8 mouse cellular contexts compared by ENCODE assay signal in genomic region chr13:25055873-25056667, GRCm38 (mm10). TPM values are rescaled to one million over a fixed set of nuclear protein-coding genes. Genes with fewer than 3 reads are reported as not detected.
DNase-seq lines count a peak whose midpoint lies in the region; ATAC-seq lines count a peak whose summit lies in the region.

Gene Dcdc2a (plus strand): TSS chr13:25056004.

- H3K4me1 ChIP-seq in lung, embryonic 16.5 days (replicated peaks; ENCODE audit: control insufficient read depth, insufficient read depth, low read length) = peaks cover 3% of the 10 kb centered on the region; the same call in 1 of the 2 replicates

- H3K27me3 ChIP-seq in lung, embryonic 16.5 days (ENCODE audit: control insufficient read depth, insufficient read depth, low read depth, low read length) = peaks cover 24% of the 10 kb centered on the region

- no peaks in the 10 kb centered on the region for H3K9me3 ChIP-seq in lung, embryonic 16.5 days (ENCODE audit: control insufficient read depth, low read length)

- H3K4me2 ChIP-seq in lung, embryonic 16.5 days (ENCODE audit: low read depth, low read length) = peak within 1 kb of the TSS; percentile 85

- no peak within 1 kb of the TSS for H3K27ac ChIP-seq in lung, embryonic 16.5 days (ENCODE audit: low read length)

- no peaks in the 10 kb centered on the region for H3K36me3 ChIP-seq in lung, embryonic 16.5 days (ENCODE audit: control insufficient read depth, insufficient read depth, low read length)

- 4% methylated on average over 63 of the region's 63 CpGs for WGBS in lung, embryonic 16.5 days

- H3K9ac ChIP-seq in lung, embryonic 16.5 days (ENCODE audit: low read length) = peak within 1 kb of the TSS; percentile 33

- H3K4me3 ChIP-seq in lung, embryonic 16.5 days (ENCODE audit: low read length) = peak within 1 kb of the TSS; percentile 53

- peak; percentile 9 to 17 for DNase-seq in left cerebral cortex, adult 18-20 months (ENCODE audit: low spot score in 2 of 2)
- no peak for DNase-seq in left cerebral cortex, adult 11 months (ENCODE audit: low spot score)
- peak; percentile 17 to 29 for DNase-seq in cerebellum, postnatal 25 days
- peak; percentile 80 for DNase-seq in kidney, postnatal 14 days
- DNase-seq in right cerebral cortex, adult 2 months (ENCODE audit: low spot score in 2 of 2) = peak; percentile 6 to 23
- no peak for DNase-seq in ovary, adult 18-20 months (ENCODE audit: low spot score)

- ATAC-seq in granulocyte monocyte progenitor cell, adult 5-6 weeks (replicated peaks; ENCODE audit: poor library complexity, severe bottlenecking) = peak; percentile 38
- peak; percentile 68 for ATAC-seq in lung, embryonic 16.5 days (ENCODE audit: low read depth)

RNA-seq across cellular contexts. Expression of gene Dcdc2a, which starts in this region (rescaled TPM):
- total RNA-seq in left cerebral cortex, adult 18-20 months (2021) = 1 to 10 TPM; 9.1 to 9.6 TPM
- not detected in 2 replicates for total RNA-seq in granulocyte monocyte progenitor cell, adult 5-6 weeks (2014; fragmentation: Nextera tagmentation)
- not detected in 2 replicates for total RNA-seq in granulocyte monocyte progenitor cell, adult 5-6 weeks (2017)
- polyA plus RNA-seq in lung, embryonic 16.5 days (2015; fragmentation: Nextera tagmentation; extraction: Ambion mirVana) = 3.6 and 3.7 TPM in 2 replicates

Comparison
In these comparisons a context has a peak if more than half of its experiments do, and no peak if none do; other contexts are left out.
1. RNA of gene Dcdc2a (total RNA-seq): 9.1 to 9.6 TPM in left cerebral cortex, adult 18-20 months; not detected in granulocyte monocyte progenitor cell, adult 5-6 weeks; every median in the first group is over 10 times any median in the second.
2. DNase-seq: peak in left cerebral cortex, adult 18-20 months (2 of 2), cerebellum, postnatal 25 days (2 of 2), kidney, postnatal 14 days (single experiment) and right cerebral cortex, adult 2 months (2 of 2); none in left cerebral cortex, adult 11 months (single experiment) and ovary, adult 18-20 months (single experiment).
3. Peak in ATAC-seq in granulocyte monocyte progenitor cell, adult 5-6 weeks; RNA of the gene not detected or under 1 TPM.